Mouse (Mus musculus) liver, postnatal 0 days (tissue): ENCODE data around the gene Ssc4d. TPM values are rescaled to one million over a fixed set of nuclear protein-coding genes. Genes with fewer than 3 reads are reported as not detected.

Experiments used
- ATAC-seq: fragments of 200-750 bp; cut with Nextera tagmentation; 2 replicates; pipeline ENCODE4 v1.8.0; 2017; ENCODE audit warnings: mild to moderate bottlenecking, moderate library complexity
- DNase-seq: peaks from one replicate; pipeline ENCODE4 v3.0.0-alpha.2; 2016
- H3K27ac ChIP-seq: fragments of 300-500 bp; sonication (generic); 2 replicates; pipeline ENCODE4 v1.5.1; 2014; ENCODE audit warnings: antibody characterized with exemption, moderate library complexity, mild to moderate bottlenecking, low read depth
- H3K27me3 ChIP-seq: fragments of 300-500 bp; sonication (generic); 2 replicates; pipeline ENCODE4 v1.6.1; 2014; ENCODE audit warnings: low read length, control low read depth, mixed read lengths; ENCODE audit not compliant: insufficient read depth
- H3K36me3 ChIP-seq: fragments of 300-500 bp; sonication (generic); replicated peaks from 2 replicates; pipeline ENCODE4 v1.6.1; 2014; ENCODE audit warnings: mild to moderate bottlenecking, control low read depth, low read length, moderate library complexity, mixed read lengths; ENCODE audit not compliant: insufficient read depth
- H3K4me1 ChIP-seq: fragments of 300-500 bp; sonication (generic); 2 replicates; pipeline ENCODE4 v1.6.1; 2014; ENCODE audit warnings: antibody characterized with exemption, mild to moderate bottlenecking, control low read depth; ENCODE audit not compliant: insufficient read depth
- H3K4me2 ChIP-seq: fragments of 300-500 bp; sonication (generic); 2 replicates; pipeline ENCODE4 v1.6.1; 2014; ENCODE audit warnings: low read depth, mild to moderate bottlenecking, low read length, moderate library complexity, mixed read lengths
- H3K4me3 ChIP-seq: fragments of 300-500 bp; sonication (generic); 2 replicates; pipeline ENCODE4 v1.5.1; 2014; ENCODE audit warnings: low read depth, low read length
- H3K9ac ChIP-seq: fragments of 300-500 bp; sonication (generic); replicated peaks from 2 replicates; pipeline ENCODE4 v1.6.1; 2014; ENCODE audit warnings: mild to moderate bottlenecking, moderate library complexity
- H3K9me3 ChIP-seq: fragments of 300-500 bp; sonication (generic); 2 replicates; pipeline ENCODE4 v1.6.1; 2016; ENCODE audit warnings: mild to moderate bottlenecking, control low read depth, low read length, mixed read lengths
- CTCF ChIP-seq: sonication (generic); IDR thresholded peaks from 2 replicates; pipeline ENCODE4 v1.5.1; 2016; ENCODE audit warnings: antibody characterized with exemption, low read depth
- EP300 ChIP-seq: IDR thresholded peaks from 2 replicates; pipeline ENCODE4 v1.6.1; 2016; ENCODE audit warnings: antibody characterized with exemption, low read depth, mild to moderate bottlenecking
- WGBS: fragments of 180-500 bp; shearing (Covaris S2); extraction: QIAGEN DNeasy Blood & Tissue Kit; methylation state at CpG from one replicate; pipeline ENCODE4 v1.1.7; 2014; ENCODE audit not compliant: insufficient replicate concordance; 5-methylcytosine and 5-hydroxymethylcytosine counted together
- polyA plus RNA-seq: library from polyadenylated mRNA; unstranded; fragments of >200 nt; fragmentation: Nextera tagmentation; extraction: Ambion mirVana; gene quantifications from 2 replicates; pipeline ENCODE4 v1.2.1, GENCODE M21; 2015

Gene Ssc4d
- polyA plus RNA-seq, 1 experiment from 2014 or later: 1.7 TPM

DNA sequence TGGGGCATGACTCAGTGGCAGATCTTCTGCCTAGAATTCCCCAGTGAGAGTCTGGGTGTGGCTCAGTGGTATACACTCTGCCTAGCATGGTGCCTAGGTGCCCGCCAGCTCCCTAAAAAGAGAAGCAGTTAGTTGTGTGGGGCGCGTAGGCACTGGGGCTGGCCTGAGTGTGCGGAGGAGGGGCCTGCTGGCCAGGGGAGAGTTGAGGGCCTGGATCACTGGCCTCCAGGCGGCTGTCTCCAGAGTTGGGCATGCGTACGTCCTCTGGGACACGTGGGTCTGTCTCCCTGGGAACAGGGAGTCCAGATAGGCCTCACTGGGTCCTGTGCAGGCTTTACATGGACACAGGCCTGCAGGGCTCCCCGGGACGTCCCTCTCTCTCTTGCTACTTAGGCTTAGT lies 40.5 kb upstream of the Ssc4d start:
- H3K36me3 ChIP-seq: peaks cover 18% of the 10 kb centered on the region
- no peak overlapping the region for H3K4me2 ChIP-seq
- peaks cover 8% of the 10 kb centered on the region for H3K4me1 ChIP-seq
- H3K27me3 ChIP-seq: no peaks in the 10 kb centered on the region
- 86% methylated on average over 10 of the region's 10 CpGs for WGBS
- no peak for TF ChIP-seq EP300
- TF ChIP-seq CTCF: no peak
- H3K9ac ChIP-seq: no peak overlapping the region
- DNase-seq (no peak), ATAC-seq (no peak)
- H3K27ac ChIP-seq: no peak overlapping the region
- H3K4me3 ChIP-seq: no peak overlapping the region
- H3K9me3 ChIP-seq: no peaks in the 10 kb centered on the region

- TF ChIP-seq CTCF (no peak), EP300 (no peak)
- peak; percentile 33; the same call in 1 of the 2 replicates for ATAC-seq
- DNase-seq: no peak
Measured at GRCm38 (mm10) chr5:136007745-136008144, 33.4 kb upstream of the Ssc4d start.

DNA sequence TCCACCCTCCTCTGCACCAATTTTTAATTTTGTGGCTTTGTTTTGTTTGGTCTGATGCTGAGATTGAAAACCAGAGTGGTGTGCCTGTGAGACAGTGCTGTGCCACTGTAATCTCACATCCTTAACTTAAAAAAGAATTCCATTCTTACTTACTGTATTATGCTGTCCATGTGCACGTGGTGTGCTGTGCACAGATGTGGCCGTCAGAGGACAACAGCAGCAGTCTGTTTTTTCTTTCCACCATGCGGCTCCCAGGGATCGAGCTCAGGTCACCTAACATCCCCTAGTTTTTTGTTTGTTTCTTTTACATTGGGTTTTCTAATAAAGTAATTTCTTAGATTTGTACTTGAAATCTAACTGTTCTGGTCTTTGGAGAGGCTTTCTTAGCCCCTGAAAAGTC lies 30.2 kb upstream of the Ssc4d start:
- no peak overlapping the region for H3K27ac ChIP-seq
- H3K4me1 ChIP-seq: peaks cover 2% of the 10 kb centered on the region; the same call in 1 of the 2 replicates
- ATAC-seq: no peak
- DNase-seq: no peak
- no peak overlapping the region for H3K4me3 ChIP-seq
- H3K9me3 ChIP-seq: no peaks in the 10 kb centered on the region
- no peak for TF ChIP-seq CTCF
- no peak for TF ChIP-seq EP300
- H3K36me3 ChIP-seq: 0 out of 2 replicates have a peak, but pooled peaks cover 2% of the 10 kb centered on the region
- no peaks in the 10 kb centered on the region for H3K27me3 ChIP-seq
- no peak overlapping the region for H3K4me2 ChIP-seq
- H3K9ac ChIP-seq: no peak overlapping the region
- WGBS: 85% methylated on average over 4 of the region's 4 CpGs

More at GRCm38 (mm10) chr5:136007745-136008144, 33.4 kb upstream of the Ssc4d start:
- Histone ChIP-seq H3K4me2 (no peak overlapping the region), H3K4me3 (no peak overlapping the region), H3K27me3 (no peaks in the 10 kb centered on the region), H3K9ac (no peak overlapping the region), H3K4me1 (no peaks in the 10 kb centered on the region; the same call in 1 of the 2 replicates), H3K27ac (no peak overlapping the region), H3K9me3 (no peaks in the 10 kb centered on the region), H3K36me3 (peaks cover 19% of the 10 kb centered on the region)
- 60% methylated on average over 7 of the region's 7 CpGs for WGBS

DNA sequence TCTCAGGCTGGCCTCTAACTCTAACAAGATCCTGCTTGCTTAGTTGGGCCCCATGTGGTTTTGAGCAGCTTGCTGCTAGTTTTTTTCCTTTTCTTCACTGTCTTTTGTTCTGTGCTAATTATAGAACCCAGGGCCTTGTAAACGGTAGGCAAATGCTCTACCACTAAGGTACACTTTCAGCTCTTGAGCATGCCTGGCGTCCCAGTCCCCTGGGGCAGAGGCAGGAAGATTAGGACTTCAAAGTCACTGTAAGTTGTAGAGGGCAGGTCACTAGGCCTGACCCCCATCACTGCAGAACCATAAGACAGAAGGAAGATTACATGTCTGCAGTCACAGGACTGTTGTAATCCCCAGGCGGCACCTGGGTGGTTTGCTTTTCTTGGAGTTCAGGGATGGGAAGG lies 28.4 kb upstream of the Ssc4d start:
- no peak overlapping the region for H3K9ac ChIP-seq
- WGBS: 44% methylated on average over 3 of the region's 3 CpGs
- no peak overlapping the region for H3K4me2 ChIP-seq
- TF ChIP-seq EP300 (no peak), CTCF (no peak)
- no peaks in the 10 kb centered on the region for H3K27me3 ChIP-seq
- H3K4me1 ChIP-seq: peaks cover 2% of the 10 kb centered on the region; the same call in 1 of the 2 replicates
- H3K4me3 ChIP-seq: no peak overlapping the region
- no peak for ATAC-seq
- no peak overlapping the region; the same call in 1 of the 2 replicates for H3K27ac ChIP-seq
- H3K9me3 ChIP-seq: no peaks in the 10 kb centered on the region
- no peak for DNase-seq
- 0 out of 2 replicates have a peak, but pooled peaks cover 9% of the 10 kb centered on the region for H3K36me3 ChIP-seq

- H3K9me3 ChIP-seq: no peaks in the 10 kb centered on the region
- H3K4me3 ChIP-seq: no peak overlapping the region
- no peak overlapping the region; the same call in 1 of the 2 replicates for H3K9ac ChIP-seq
- no peak for TF ChIP-seq CTCF
- TF ChIP-seq EP300: no peak
- no peak overlapping the region for H3K4me2 ChIP-seq
- H3K4me1 ChIP-seq: peaks cover 2% of the 10 kb centered on the region; the same call in 1 of the 2 replicates
- H3K27me3 ChIP-seq: no peaks in the 10 kb centered on the region
- no peak overlapping the region for H3K27ac ChIP-seq
- ATAC-seq (no peak), DNase-seq (no peak)
- WGBS: 65% methylated on average over 2 of the region's 2 CpGs
- H3K36me3 ChIP-seq: 0 out of 2 replicates have a peak, but pooled peaks cover 12% of the 10 kb centered on the region
Measured at GRCm38 (mm10) chr5:136002325-136002724, 28.0 kb upstream of the Ssc4d start.

DNA sequence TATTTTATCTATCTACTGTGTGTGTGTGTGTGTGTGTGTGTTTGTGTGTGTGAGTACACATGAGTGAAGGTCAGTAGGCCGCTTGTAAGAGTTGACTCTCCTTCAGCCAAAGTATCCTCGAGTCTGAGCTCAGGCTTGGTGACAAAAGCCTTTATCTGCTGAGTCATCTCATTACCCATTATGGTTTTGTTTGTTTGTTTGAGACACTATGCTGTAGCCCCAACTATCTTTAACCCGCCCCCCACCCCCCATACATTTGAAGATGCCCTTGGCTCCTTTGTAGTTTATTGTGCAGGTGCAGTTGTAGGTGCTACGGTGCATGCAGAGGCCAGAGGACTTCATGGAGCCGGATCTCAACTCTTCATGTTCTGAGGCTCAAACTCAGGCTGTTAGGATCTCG lies 26.9 kb upstream of the Ssc4d start:
- Histone ChIP-seq H3K27ac (no peak overlapping the region), H3K4me2 (no peak overlapping the region), H3K27me3 (no peaks in the 10 kb centered on the region), H3K4me3 (no peak overlapping the region), H3K4me1 (peaks cover 2% of the 10 kb centered on the region; the same call in 1 of the 2 replicates), H3K36me3 (0 out of 2 replicates have a peak, but pooled peaks cover 15% of the 10 kb centered on the region), H3K9ac (no peak overlapping the region), H3K9me3 (no peaks in the 10 kb centered on the region)
- ATAC-seq (no peak), DNase-seq (no peak)
- WGBS: 76% methylated on average over 6 of the region's 6 CpGs
- TF ChIP-seq CTCF (no peak), EP300 (no peak)
